Mouse (Mus musculus): Measurements from ENCODE around the gene Cnbd2.

DNA sequence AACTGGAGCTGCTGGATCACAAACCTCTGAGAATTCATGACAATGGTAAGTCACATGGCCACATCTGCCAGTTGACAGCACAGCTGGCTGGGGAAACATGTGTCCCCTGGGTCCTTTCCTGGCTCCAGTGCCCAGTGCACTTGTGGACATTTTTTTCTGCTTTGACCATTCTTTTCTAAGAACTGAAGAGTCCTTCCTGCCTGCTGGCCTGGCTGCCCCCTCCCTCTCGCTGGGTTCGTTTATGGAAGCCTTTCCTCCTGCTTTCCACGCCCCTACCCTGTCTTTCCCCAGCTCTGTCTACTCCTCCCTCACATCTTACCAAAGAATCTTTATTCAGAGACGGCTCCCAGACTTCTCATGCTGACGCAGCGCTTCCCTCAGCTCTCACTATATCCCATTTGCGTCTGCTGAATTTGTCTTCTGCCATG, 41.2 kb downstream of the Cnbd2 start:
- no peak for TF ChIP-seq POLR2A (IDR thresholded peaks at IDR 0.05; ENCODE audit: low read depth, low read length)
- no peak for TF ChIP-seq CTCF (conservative IDR thresholded peaks at IDR 0.05; ENCODE audit: insufficient read depth, insufficient read length, low read depth, low read length)

Data from kidney, adult 2 months (tissue).